Mouse (Mus musculus) megakaryocyte, embryonic 14.5 days (primary cell): ENCODE measurements around the gene Jak1.

ENCODE experiments used
- FLI1 ChIP-seq: IDR thresholded peaks from 2 replicates; pipeline ENCODE4 v1.6.1; 2012; ENCODE audit warnings: low read length, inconsistent platforms, mixed read lengths
- GATA1 ChIP-seq: IDR thresholded peaks from 3 replicates; pipeline ENCODE4 v1.6.1; 2012; ENCODE audit warnings: mixed read lengths, low read length, inconsistent platforms, borderline replicate concordance

DNA sequence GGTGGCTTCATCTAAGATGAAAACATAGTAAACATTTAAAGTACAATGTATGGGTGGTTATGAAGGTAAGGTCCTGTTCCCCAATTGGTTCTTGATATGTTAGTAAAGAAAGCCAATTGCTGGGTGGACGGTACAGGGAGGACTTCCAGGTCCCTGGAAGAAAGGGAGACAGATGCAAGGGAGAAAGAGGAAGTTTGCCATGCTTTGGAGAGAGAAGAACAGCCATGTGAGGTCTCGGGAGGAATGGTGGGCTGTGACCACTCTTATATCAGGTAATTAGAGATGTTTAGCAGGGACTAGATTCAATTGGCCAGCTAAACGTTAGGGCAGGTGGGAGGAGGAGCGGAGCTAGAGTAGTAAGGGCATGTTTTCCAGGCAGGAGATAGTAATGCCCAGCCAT lies 42.2 kb upstream of the Jak1 start:
- TF ChIP-seq FLI1 (no peak), GATA1 (no peak)
